Mouse (Mus musculus): Measurements from ENCODE around the gene Marcksl1. TPM values are rescaled to one million over a fixed set of nuclear protein-coding genes. Genes with fewer than 3 reads are reported as not detected.
A peak's percentile ranks its signal among the peaks of the same experiment; 100 is the strongest.
"Not testable (repeated sequence)": the region's sequence is repeated elsewhere in the genome, so short reads cannot be mapped to it uniquely, and the experiment has no call there.

Marcksl1 gene
- polyA plus RNA-seq, 1 experiment from 2014 or later: 1,920 TPM

DNA sequence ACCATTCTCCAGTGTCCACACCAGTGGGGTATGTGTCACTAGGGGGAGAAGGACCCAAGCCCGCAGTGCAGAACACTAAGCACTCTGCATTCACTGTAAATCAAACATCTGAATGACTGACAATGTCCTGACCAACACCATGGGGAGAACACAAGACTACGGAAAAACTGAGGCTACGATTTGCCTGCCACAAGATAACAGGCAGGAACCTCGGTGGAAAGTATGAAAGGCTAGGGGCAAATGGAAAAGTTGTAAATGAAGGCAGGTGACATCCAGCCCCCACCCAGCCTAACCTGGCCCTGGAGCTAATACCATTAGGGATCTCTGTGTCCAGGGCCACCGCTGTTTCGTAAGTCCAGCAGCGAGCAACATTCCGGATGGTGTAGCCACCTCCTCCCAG lies 5.1 kb downstream of the Marcksl1 start:
- H3K9me3 ChIP-seq (ENCODE audit: control insufficient read depth, low read length): no peaks in the 10 kb centered on the region
- H3K4me3 ChIP-seq (ENCODE audit: low read depth, low read length): no peak overlapping the region
- DNase-seq (ENCODE audit: low spot score): no peak
- no peak for ATAC-seq (ENCODE audit: insufficient read depth, low FRiP score, low TSS enrichment)
- H3K36me3 ChIP-seq (ENCODE audit: control insufficient read depth, insufficient read depth, low read length): peaks cover 26% of the 10 kb centered on the region
- H3K27ac ChIP-seq (ENCODE audit: low read depth, low read length): no peak overlapping the region
- no peak overlapping the region for H3K4me2 ChIP-seq (ENCODE audit: low read depth)
- peaks cover 3% of the 10 kb centered on the region; the same call in 1 of the 2 replicates for H3K4me1 ChIP-seq (ENCODE audit: control insufficient read depth, insufficient read depth, low read length)
- WGBS: 94% methylated on average over 8 of the region's 8 CpGs
- no peaks in the 10 kb centered on the region for H3K27me3 ChIP-seq (ENCODE audit: control insufficient read depth, insufficient read depth, low read length)
- no peak overlapping the region for H3K9ac ChIP-seq (ENCODE audit: low read length)

- Histone ChIP-seq H3K36me3 (ENCODE audit: control insufficient read depth, insufficient read depth, low read length) (peaks cover 38% of the 10 kb centered on the region), H3K4me1 (ENCODE audit: control insufficient read depth, insufficient read depth, low read length) (no peaks in the 10 kb centered on the region), H3K27ac (ENCODE audit: low read depth, low read length) (no peak overlapping the region), H3K4me3 (ENCODE audit: low read depth, low read length) (no peak overlapping the region), H3K9ac (ENCODE audit: low read length) (no peak overlapping the region), H3K27me3 (ENCODE audit: control insufficient read depth, insufficient read depth, low read length) (no peaks in the 10 kb centered on the region), H3K9me3 (ENCODE audit: control insufficient read depth, low read length) (no peaks in the 10 kb centered on the region), H3K4me2 (ENCODE audit: low read depth) (no peak overlapping the region)
- ATAC-seq (ENCODE audit: insufficient read depth, low FRiP score, low TSS enrichment) (no peak), DNase-seq (ENCODE audit: low spot score) (no peak)
- WGBS: 97% methylated on average over 5 of the region's 5 CpGs
Measured at GRCm38 (mm10) chr4:129525338-129525737, 12.0 kb downstream of the Marcksl1 start.

DNA sequence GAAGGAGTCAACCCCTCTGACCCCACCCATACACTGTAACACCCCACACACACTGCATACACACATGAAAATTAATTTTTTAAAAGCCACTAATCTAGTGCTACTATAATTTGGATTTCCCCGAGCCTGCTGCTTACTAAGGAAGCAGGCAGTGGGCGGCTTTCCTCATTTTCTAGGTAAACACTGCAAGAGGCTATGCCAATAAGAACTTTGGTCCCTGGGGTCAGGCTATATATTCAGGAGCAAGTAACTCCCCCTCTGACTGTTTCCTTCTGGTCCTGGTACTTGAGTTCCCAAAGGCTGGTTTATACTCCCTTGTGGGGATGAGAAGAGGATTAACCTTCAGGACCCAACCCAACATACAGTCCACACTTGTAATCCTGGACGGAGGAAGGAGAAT lies 12.5 kb downstream of the Marcksl1 start:
- no peak overlapping the region for H3K4me2 ChIP-seq (ENCODE audit: low read depth)
- no peak overlapping the region for H3K4me3 ChIP-seq (ENCODE audit: low read depth, low read length)
- peaks cover 40% of the 10 kb centered on the region for H3K36me3 ChIP-seq (ENCODE audit: control insufficient read depth, insufficient read depth, low read length)
- no peaks in the 10 kb centered on the region for H3K9me3 ChIP-seq (ENCODE audit: control insufficient read depth, low read length)
- H3K9ac ChIP-seq (ENCODE audit: low read length): no peak overlapping the region
- WGBS: 88% methylated on average over 3 of the region's 3 CpGs
- H3K4me1 ChIP-seq (ENCODE audit: control insufficient read depth, insufficient read depth, low read length): no peaks in the 10 kb centered on the region
- DNase-seq (ENCODE audit: low spot score) (no peak), ATAC-seq (ENCODE audit: insufficient read depth, low FRiP score, low TSS enrichment) (no peak)
- H3K27ac ChIP-seq (ENCODE audit: low read depth, low read length): no peak overlapping the region
- no peaks in the 10 kb centered on the region for H3K27me3 ChIP-seq (ENCODE audit: control insufficient read depth, insufficient read depth, low read length)

- peaks cover 29% of the 10 kb centered on the region for H3K36me3 ChIP-seq (ENCODE audit: control insufficient read depth, insufficient read depth, low read length)
- not testable (repeated sequence) for ATAC-seq (ENCODE audit: insufficient read depth, low FRiP score, low TSS enrichment); H3K4me1 ChIP-seq (ENCODE audit: control insufficient read depth, insufficient read depth, low read length); H3K4me2 ChIP-seq (ENCODE audit: low read depth); H3K9ac ChIP-seq (ENCODE audit: low read length); DNase-seq (ENCODE audit: low spot score); H3K9me3 ChIP-seq (ENCODE audit: control insufficient read depth, low read length); H3K4me3 ChIP-seq (ENCODE audit: low read depth, low read length); H3K27me3 ChIP-seq (ENCODE audit: control insufficient read depth, insufficient read depth, low read length); H3K27ac ChIP-seq (ENCODE audit: low read depth, low read length)
- 93% methylated on average over 5 of the region's 6 CpGs for WGBS
Measured at GRCm38 (mm10) chr4:129528901-129529300, 15.5 kb downstream of the Marcksl1 start.

DNA sequence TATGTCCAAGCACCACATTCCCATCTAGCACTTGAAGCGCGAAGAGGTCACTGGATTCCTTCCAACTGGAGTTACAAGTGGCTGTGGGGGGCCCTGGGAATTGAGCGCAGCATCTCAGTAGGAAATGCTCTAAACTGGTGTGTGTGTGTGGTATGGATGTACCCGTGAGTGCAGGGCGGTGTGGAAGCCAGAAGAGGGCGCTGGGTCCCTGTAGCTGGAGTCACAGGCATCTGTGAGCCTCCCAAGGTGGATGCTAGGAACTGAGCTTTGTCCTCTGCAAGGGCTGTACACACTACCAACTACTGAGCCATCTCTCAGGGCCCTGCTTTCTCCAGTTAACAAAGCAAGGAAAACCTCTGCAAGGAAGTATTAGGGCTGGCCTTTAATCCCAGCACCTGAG lies 26.6 kb downstream of the Marcksl1 start:
- ATAC-seq (ENCODE audit: insufficient read depth, low FRiP score, low TSS enrichment) (no peak), DNase-seq (ENCODE audit: low spot score) (no peak)
- H3K27ac ChIP-seq (ENCODE audit: low read depth, low read length): no peak overlapping the region
- no peaks in the 10 kb centered on the region for H3K27me3 ChIP-seq (ENCODE audit: control insufficient read depth, insufficient read depth, low read length)
- H3K4me3 ChIP-seq (ENCODE audit: low read depth, low read length): no peak overlapping the region
- peaks cover 5% of the 10 kb centered on the region for H3K36me3 ChIP-seq (ENCODE audit: control insufficient read depth, insufficient read depth, low read length)
- H3K9me3 ChIP-seq (ENCODE audit: control insufficient read depth, low read length): no peaks in the 10 kb centered on the region
- no peak overlapping the region for H3K4me2 ChIP-seq (ENCODE audit: low read depth)
- 89% methylated on average over 6 of the region's 6 CpGs for WGBS
- peaks cover 10% of the 10 kb centered on the region for H3K4me1 ChIP-seq (ENCODE audit: control insufficient read depth, insufficient read depth, low read length)
- no peak overlapping the region; the same call in 1 of the 2 replicates for H3K9ac ChIP-seq (ENCODE audit: low read length)

GRCm38 (mm10) chr4:129541868-129542591 lies 28.6 kb downstream of the Marcksl1 start:
- Histone ChIP-seq H3K9ac (ENCODE audit: low read length) (peak overlapping the region; percentile 81), H3K4me3 (ENCODE audit: low read depth, low read length) (peak overlapping the region; percentile 91), H3K4me2 (ENCODE audit: low read depth) (peak overlapping the region; percentile 80), H3K9me3 (ENCODE audit: control insufficient read depth, low read length) (no peaks in the 10 kb centered on the region), H3K27ac (ENCODE audit: low read depth, low read length) (peak overlapping the region; percentile 72), H3K27me3 (ENCODE audit: control insufficient read depth, insufficient read depth, low read length) (no peaks in the 10 kb centered on the region), H3K36me3 (ENCODE audit: control insufficient read depth, insufficient read depth, low read length) (peaks cover 2% of the 10 kb centered on the region; the same call in 1 of the 2 replicates), H3K4me1 (ENCODE audit: control insufficient read depth, insufficient read depth, low read length) (peaks cover 10% of the 10 kb centered on the region)
- 0% methylated on average over 30 of the region's 30 CpGs for WGBS
- peak; percentile 46; the same call in 1 of the 2 replicates for ATAC-seq (ENCODE audit: insufficient read depth, low FRiP score, low TSS enrichment)
- peak; percentile 52 for DNase-seq (ENCODE audit: low spot score)

DNA sequence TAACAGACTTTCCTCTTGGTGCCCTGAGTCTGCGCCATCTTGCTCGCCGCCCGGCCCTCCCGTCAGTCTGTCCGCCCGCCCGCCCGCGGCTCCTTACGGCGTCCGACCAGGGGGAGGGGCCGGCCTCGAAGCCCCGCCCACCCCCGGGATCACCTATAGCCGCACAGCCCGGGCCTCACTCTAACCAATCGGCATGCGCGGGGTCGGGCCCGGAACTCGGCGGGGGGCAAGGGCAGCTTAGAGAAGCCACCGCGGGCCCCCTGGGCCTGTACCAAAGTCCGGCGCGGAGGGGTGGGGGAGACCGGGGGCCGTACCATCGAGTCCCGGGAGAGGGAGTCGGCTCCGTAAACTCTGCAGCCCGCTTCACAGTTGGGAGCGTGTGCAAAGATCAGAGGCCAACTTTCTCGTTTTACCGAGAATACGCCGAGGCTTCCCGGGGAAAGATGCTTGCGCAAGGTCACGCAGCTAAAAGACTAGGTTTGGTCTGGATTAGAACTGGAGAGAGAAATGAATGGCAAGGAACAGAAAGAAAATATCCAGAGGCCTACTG lies 29.3 kb downstream of the Marcksl1 start, which contains the start of gene Hdac1:
TSS of gene Hdac1 (minus strand) at position 122 of the 550 bp plus-strand sequence.
- H3K4me2 ChIP-seq (ENCODE audit: low read depth): peak within 1 kb of the TSS; percentile 80
- peak within 1 kb of the TSS; percentile 72 for H3K27ac ChIP-seq (ENCODE audit: low read depth, low read length)
- H3K4me1 ChIP-seq (ENCODE audit: control insufficient read depth, insufficient read depth, low read length): peaks cover 10% of the 10 kb centered on the region
- peak; percentile 99 for DNase-seq (ENCODE audit: low spot score)
- peak within 1 kb of the TSS; percentile 91 for H3K4me3 ChIP-seq (ENCODE audit: low read depth, low read length)
- peaks cover 2% of the 10 kb centered on the region; the same call in 1 of the 2 replicates for H3K36me3 ChIP-seq (ENCODE audit: control insufficient read depth, insufficient read depth, low read length)
- no peaks in the 10 kb centered on the region for H3K27me3 ChIP-seq (ENCODE audit: control insufficient read depth, insufficient read depth, low read length)
- peak; percentile 99 for ATAC-seq (ENCODE audit: insufficient read depth, low FRiP score, low TSS enrichment)
- H3K9me3 ChIP-seq (ENCODE audit: control insufficient read depth, low read length): no peaks in the 10 kb centered on the region
- H3K9ac ChIP-seq (ENCODE audit: low read length): peak within 1 kb of the TSS; percentile 81
- 1% methylated on average over 46 of the region's 46 CpGs for WGBS

- WGBS: 87% methylated on average over 4 of the region's 4 CpGs
- no peak for DNase-seq (ENCODE audit: low spot score)
- no peak overlapping the region for H3K27ac ChIP-seq (ENCODE audit: low read depth, low read length)
- no peak for ATAC-seq (ENCODE audit: insufficient read depth, low FRiP score, low TSS enrichment)
- no peak overlapping the region for H3K9ac ChIP-seq (ENCODE audit: low read length)
- no peaks in the 10 kb centered on the region for H3K27me3 ChIP-seq (ENCODE audit: control insufficient read depth, insufficient read depth, low read length)
- H3K4me3 ChIP-seq (ENCODE audit: low read depth, low read length): no peak overlapping the region
- no peak overlapping the region for H3K4me2 ChIP-seq (ENCODE audit: low read depth)
- H3K36me3 ChIP-seq (ENCODE audit: control insufficient read depth, insufficient read depth, low read length): peaks cover 2% of the 10 kb centered on the region; the same call in 1 of the 2 replicates
- H3K9me3 ChIP-seq (ENCODE audit: control insufficient read depth, low read length): no peaks in the 10 kb centered on the region
- peaks cover 10% of the 10 kb centered on the region for H3K4me1 ChIP-seq (ENCODE audit: control insufficient read depth, insufficient read depth, low read length)
Measured at GRCm38 (mm10) chr4:129544106-129544505, 30.7 kb downstream of the Marcksl1 start.

- WGBS: 85% methylated on average over 4 of the region's 4 CpGs
- H3K27ac ChIP-seq (ENCODE audit: low read depth, low read length); H3K4me2 ChIP-seq (ENCODE audit: low read depth); H3K9me3 ChIP-seq (ENCODE audit: control insufficient read depth, low read length); H3K27me3 ChIP-seq (ENCODE audit: control insufficient read depth, insufficient read depth, low read length); H3K4me3 ChIP-seq (ENCODE audit: low read depth, low read length); H3K4me1 ChIP-seq (ENCODE audit: control insufficient read depth, insufficient read depth, low read length); H3K9ac ChIP-seq (ENCODE audit: low read length); ATAC-seq (ENCODE audit: insufficient read depth, low FRiP score, low TSS enrichment); DNase-seq (ENCODE audit: low spot score); H3K36me3 ChIP-seq (ENCODE audit: control insufficient read depth, insufficient read depth, low read length): not testable (repeated sequence)
Measured at GRCm38 (mm10) chr4:129547631-129548030, 34.2 kb downstream of the Marcksl1 start.
